ENCODE assay signal across 18 mouse cellular contexts in genomic region chr11:75801369-75801768, GRCm38 (mm10). TPM values are rescaled to one million over a fixed set of nuclear protein-coding genes. Genes with fewer than 3 reads are reported as not detected.
"Had no signal": no experiment of that assay in that cellular context is flagged by ENCODE, and none has a peak within 500 bp of the region (broad histone marks: within the 10 kb centered on the region; RNA-seq: fewer than 3 reads in every experiment).

No protein-coding gene starts in this region.

- H3K4me3 ChIP-seq: liver, embryonic 15.5 days; megakaryocyte, embryonic 14.5 days; midbrain, embryonic 13.5 days; midbrain, embryonic 15.5 days; neural tube, embryonic 12.5 days had no signal

- H3K36me3 ChIP-seq: liver, embryonic 15.5 days; midbrain, embryonic 13.5 days; midbrain, embryonic 15.5 days; neural tube, embryonic 12.5 days had no signal

- H3K9me3 ChIP-seq: liver, embryonic 15.5 days; midbrain, embryonic 13.5 days; midbrain, embryonic 15.5 days; neural tube, embryonic 12.5 days had no signal

- H3K9ac ChIP-seq: liver, embryonic 15.5 days; liver, postnatal 0 days; lung, embryonic 14.5 days; midbrain, embryonic 13.5 days; midbrain, embryonic 15.5 days; neural tube, embryonic 12.5 days had no signal

- ATAC-seq: liver, postnatal 0 days; lung, postnatal 0 days; midbrain, embryonic 13.5 days; midbrain, embryonic 15.5 days had no signal

- H3K4me1 ChIP-seq: liver, embryonic 15.5 days had no signal

- H3K4me2 ChIP-seq: liver, embryonic 15.5 days; lung, embryonic 14.5 days; midbrain, embryonic 11.5 days; midbrain, embryonic 13.5 days; midbrain, embryonic 15.5 days; neural tube, embryonic 12.5 days had no signal

- H3K27ac ChIP-seq: liver, embryonic 15.5 days; macrophage; midbrain, embryonic 13.5 days; midbrain, embryonic 15.5 days; neural tube, embryonic 12.5 days had no signal

- DNase-seq: liver, postnatal 0 days; lung, embryonic 14.5 days; lung, postnatal 14 days; lung, postnatal 36 days; right cerebral cortex, postnatal 25 days; right cerebral cortex, postnatal 4 days; spleen, adult 18-20 months; thymus, adult 18-20 months; thymus, postnatal 14 days; thymus, postnatal 4 days had no signal

RNA-seq across cellular contexts. Expression of gene Doc2b, which starts 5.5 kb away (rescaled TPM):
- polyA plus RNA-seq: liver, postnatal 0 days; macrophage had no signal
